Mouse (Mus musculus): ENCODE data around the gene Acad8. TPM values are rescaled to one million over a fixed set of nuclear protein-coding genes. Genes with fewer than 3 reads are reported as not detected.

Acad8 gene
- total and polyA plus RNA-seq, 3 experiments: 1.2 to 15.4 (median 14.4) TPM

GRCm38 (mm10) chr9:26947790-26948189 is 51.6 kb downstream of the Acad8 start:
- ATAC-seq (ENCODE audit: extremely low read depth, insufficient number of reproducible peaks, low FRiP score, poor library complexity, severe bottlenecking) (no peak), DNase-seq (ENCODE audit: low spot score) (no peak)
- H3K4me1 ChIP-seq (ENCODE audit: insufficient read depth, low read depth, low read length): no peaks in the 10 kb centered on the region
- no peaks in the 10 kb centered on the region for H3K9me3 ChIP-seq (replicated peaks)
- no peaks in the 10 kb centered on the region for H3K27me3 ChIP-seq (ENCODE audit: insufficient read depth, low read length)
- no peaks in the 10 kb centered on the region for H3K36me3 ChIP-seq (replicated peaks)
- no peak overlapping the region for H3K4me3 ChIP-seq (ENCODE audit: low read depth, low read length)
- TF ChIP-seq POLR2AphosphoS5 (IDR thresholded peaks at IDR 0.05; ENCODE audit: insufficient replicate concordance, low read depth, low read length) (no peak), GATA1 (IDR thresholded peaks at IDR 0.05; ENCODE audit: borderline replicate concordance, low read length) (no peak)

GRCm38 (mm10) chr9:26924146-26924545 is 75.2 kb downstream of the Acad8 start:
- DNase-seq (ENCODE audit: low spot score) (no peak), ATAC-seq (ENCODE audit: extremely low read depth, insufficient number of reproducible peaks, low FRiP score, poor library complexity, severe bottlenecking) (no peak)
- Histone ChIP-seq H3K4me1 (ENCODE audit: insufficient read depth, low read depth, low read length) (no peaks in the 10 kb centered on the region), H3K27me3 (ENCODE audit: insufficient read depth, low read length) (peaks cover 3% of the 10 kb centered on the region; the same call in 1 of the 2 replicates), H3K36me3 (replicated peaks) (no peaks in the 10 kb centered on the region), H3K9me3 (replicated peaks) (no peaks in the 10 kb centered on the region), H3K4me3 (ENCODE audit: low read depth, low read length) (no peak overlapping the region)
- no peak for TF ChIP-seq CTCF (IDR thresholded peaks at IDR 0.05; ENCODE audit: low read depth, low read length)
- no peak for TF ChIP-seq TAL1 (conservative IDR thresholded peaks at IDR 0.05; ENCODE audit: low read depth, low read length)
- no peak for TF ChIP-seq POLR2AphosphoS5 (IDR thresholded peaks at IDR 0.05; ENCODE audit: insufficient replicate concordance, low read depth, low read length)
- no peak for TF ChIP-seq GATA1 (IDR thresholded peaks at IDR 0.05; ENCODE audit: borderline replicate concordance, low read length)
- no peak for TF ChIP-seq GATA2 (IDR thresholded peaks at IDR 0.05; ENCODE audit: borderline replicate concordance, low read depth, low read length)

Other genes starting within 250 kb of the Acad8 start
- not detected in 2 replicates for gene Glb1l2, start 193.1 kb downstream of the Acad8 start, total RNA-seq (2014; fragmentation: Nextera tagmentation)
- 0.06 and 0.44 TPM in 2 replicates for gene Glb1l2, start 193.1 kb downstream of the Acad8 start, total RNA-seq (2017)
- not detected in 2 replicates for gene Glb1l2, start 193.1 kb downstream of the Acad8 start, polyA plus RNA-seq (2012)
- not detected in 2 replicates for gene Glb1l3, start 138.7 kb downstream of the Acad8 start, total RNA-seq (2014; fragmentation: Nextera tagmentation)
- gene Glb1l3, start 138.7 kb downstream of the Acad8 start, total RNA-seq (2017): not detected in 2 replicates
- not detected in 2 replicates for gene Glb1l3, start 138.7 kb downstream of the Acad8 start, polyA plus RNA-seq (2012)
- not detected in 2 replicates for gene Gm1110, start 76.5 kb downstream of the Acad8 start, total RNA-seq (2014; fragmentation: Nextera tagmentation)
- gene Gm1110, start 76.5 kb downstream of the Acad8 start, total RNA-seq (2017): 0.22 TPM in 1 of 2 replicates, not detected in the other
- not detected in 2 replicates for gene Gm1110, start 76.5 kb downstream of the Acad8 start, polyA plus RNA-seq (2012)
- 108 and 113 TPM in 2 replicates for gene Thyn1, start 144 bp upstream of the Acad8 start, total RNA-seq (2014; fragmentation: Nextera tagmentation)
- 79.7 and 91.3 TPM in 2 replicates for gene Thyn1, start 144 bp upstream of the Acad8 start, total RNA-seq (2017)
- 2.1 and 3.8 TPM in 2 replicates for gene Thyn1, start 144 bp upstream of the Acad8 start, polyA plus RNA-seq (2012)
- gene Vps26b, start 30.5 kb upstream of the Acad8 start, total RNA-seq (2014; fragmentation: Nextera tagmentation): 73.7 and 76.8 TPM in 2 replicates
- 32.7 and 37.4 TPM in 2 replicates for gene Vps26b, start 30.5 kb upstream of the Acad8 start, total RNA-seq (2017)
- gene Vps26b, start 30.5 kb upstream of the Acad8 start, polyA plus RNA-seq (2012): 31.4 and 39.9 TPM in 2 replicates
- 144 and 187 TPM in 2 replicates for gene Ncapd3, start 30.6 kb upstream of the Acad8 start, total RNA-seq (2014; fragmentation: Nextera tagmentation)
- 75.6 and 78.1 TPM in 2 replicates for gene Ncapd3, start 30.6 kb upstream of the Acad8 start, total RNA-seq (2017)
- 3.7 and 5.6 TPM in 2 replicates for gene Ncapd3, start 30.6 kb upstream of the Acad8 start, polyA plus RNA-seq (2012)
- gene Jam3, start 155.9 kb upstream of the Acad8 start, total RNA-seq (2014; fragmentation: Nextera tagmentation): not detected in 2 replicates
- gene Jam3, start 155.9 kb upstream of the Acad8 start, total RNA-seq (2017): not detected in 2 replicates
- gene Jam3, start 155.9 kb upstream of the Acad8 start, polyA plus RNA-seq (2012): not detected in 2 replicates

Data from G1E (cell line).